Mouse (Mus musculus): Measurements from ENCODE around the gene Pla2g12b. TPM values are rescaled to one million over a fixed set of nuclear protein-coding genes. Genes with fewer than 3 reads are reported as not detected.

Pla2g12b gene
- total and polyA plus RNA-seq, 3 experiments, result not detected

- DNase-seq (ENCODE audit: low read depth, low spot score), result no peak
- Histone ChIP-seq H3K4me1 (ENCODE audit: control insufficient read depth in 1 of 2, insufficient read depth in 2 of 2, low read length in 2 of 2) (peaks cover 0 to 2% of the 10 kb centered on the region in 2 experiments; a peak in 1 of 4 replicates), H3K9ac (ENCODE audit: control insufficient read depth, low read depth, low read length, poor library complexity, severe bottlenecking) (no peak overlapping the region), H3K27me3 (ENCODE audit: control insufficient read depth in 1 of 2, insufficient read depth in 2 of 2, low read length in 2 of 2) (no peaks in the 10 kb centered on the region), H3K27ac (ENCODE audit: control insufficient read depth, low read depth, low read length) (no peak overlapping the region), H3K4me3 (ENCODE audit: control insufficient read depth in 1 of 2, insufficient read depth in 1 of 2, low read depth in 2 of 2, low read length in 2 of 2) (no peak overlapping the region), H3K79me2 (ENCODE audit: control insufficient read depth, insufficient read depth, low read length, poor library complexity) (no peaks in the 10 kb centered on the region; the same call in 1 of the 2 replicates), H3K36me3 (ENCODE audit: control insufficient read depth in 1 of 2, insufficient read depth in 2 of 2, low read length in 2 of 2) (peaks cover 0 to 39% of the 10 kb centered on the region in 2 experiments; a peak in 3 of 4 replicates), H3K9me3 (replicated peaks; ENCODE audit: insufficient read depth, low read length) (no peaks in the 10 kb centered on the region)
- TF ChIP-seq SIN3A (IDR thresholded peaks at IDR 0.05; ENCODE audit: low read length) (no peak), CTCF (IDR thresholded peaks at IDR 0.05 in 2 of 3, conservative IDR thresholded peaks at IDR 0.05 in 1 of 3; ENCODE audit: control insufficient read depth in 1 of 3, insufficient read depth in 1 of 3, low read depth in 2 of 3, low read length in 3 of 3, poor library complexity in 1 of 3, severe bottlenecking in 1 of 3) (no peak), POLR2A (IDR thresholded peaks at IDR 0.05; ENCODE audit: control insufficient read depth in 1 of 2, insufficient read depth in 1 of 2, low read depth in 1 of 2, low read length in 2 of 2, poor library complexity in 1 of 2) (no peak), RCOR1 (IDR thresholded peaks at IDR 0.05; ENCODE audit: low read depth, low read length) (no peak), MXI1 (IDR thresholded peaks at IDR 0.05; ENCODE audit: low read depth, low read length) (no peak), MAFK (IDR thresholded peaks at IDR 0.05; ENCODE audit: borderline replicate concordance, low read depth, low read length) (no peak), KAT2A (conservative IDR thresholded peaks at IDR 0.05; ENCODE audit: low read depth, low read length) (no peak), GATA1 (IDR thresholded peaks at IDR 0.05; ENCODE audit: low read depth, low read length) (no peak)
Observed at GRCm38 (mm10) chr10:59355020-59355419, 48.4 kb upstream of the Pla2g12b start.

DNA sequence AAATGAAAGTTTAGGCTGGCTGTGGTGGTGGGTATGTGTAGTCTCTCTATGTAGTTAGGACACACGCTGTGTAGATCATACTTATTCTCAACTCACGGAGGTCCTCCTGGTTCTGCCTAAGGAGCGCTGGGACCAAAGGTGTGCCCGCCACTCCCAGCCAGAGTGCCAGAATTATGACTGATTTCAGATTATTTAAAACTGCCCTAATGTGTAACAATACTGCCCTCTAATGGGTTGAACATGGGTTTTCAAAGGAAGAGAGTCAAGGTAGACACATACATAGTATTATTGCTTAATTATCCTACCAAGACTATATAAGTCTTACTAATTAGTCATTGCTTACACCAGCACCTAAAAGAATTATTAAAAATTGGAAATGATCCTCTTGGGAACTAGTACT is 44.7 kb upstream of the Pla2g12b start:
- Histone ChIP-seq H3K4me3 (ENCODE audit: control insufficient read depth in 1 of 2, insufficient read depth in 1 of 2, low read depth in 2 of 2, low read length in 2 of 2) (no peak overlapping the region), H3K9me3 (replicated peaks; ENCODE audit: insufficient read depth, low read length) (no peaks in the 10 kb centered on the region), H3K79me2 (ENCODE audit: control insufficient read depth, insufficient read depth, low read length, poor library complexity) (no peaks in the 10 kb centered on the region; the same call in 1 of the 2 replicates), H3K36me3 (ENCODE audit: control insufficient read depth in 1 of 2, insufficient read depth in 2 of 2, low read length in 2 of 2) (peaks cover 0 to 28% of the 10 kb centered on the region in 2 experiments; a peak in 2 of 4 replicates), H3K9ac (ENCODE audit: control insufficient read depth, low read depth, low read length, poor library complexity, severe bottlenecking) (no peak overlapping the region), H3K27me3 (ENCODE audit: control insufficient read depth in 1 of 2, insufficient read depth in 2 of 2, low read length in 2 of 2) (no peaks in the 10 kb centered on the region), H3K27ac (ENCODE audit: control insufficient read depth, low read depth, low read length) (no peak overlapping the region), H3K4me1 (ENCODE audit: control insufficient read depth in 1 of 2, insufficient read depth in 2 of 2, low read length in 2 of 2) (no peaks in the 10 kb centered on the region)
- TF ChIP-seq EP300 (IDR thresholded peaks at IDR 0.05; ENCODE audit: low read depth in 1 of 2, low read length in 2 of 2) (no peak), CTCF (IDR thresholded peaks at IDR 0.05 in 2 of 3, conservative IDR thresholded peaks at IDR 0.05 in 1 of 3; ENCODE audit: control insufficient read depth in 1 of 3, insufficient read depth in 1 of 3, low read depth in 2 of 3, low read length in 3 of 3, poor library complexity in 1 of 3, severe bottlenecking in 1 of 3) (peak in 1 of 3 experiments; percentile 78; a peak in 2 of 6 replicates), SMC3 (IDR thresholded peaks at IDR 0.05; ENCODE audit: low read depth, low read length) (peak; percentile 67), MYB (IDR thresholded peaks at IDR 0.05; ENCODE audit: low read depth, low read length) (no peak), RAD21 (IDR thresholded peaks at IDR 0.05; ENCODE audit: low read depth, low read length) (peak; percentile 69), TCF12 (IDR thresholded peaks at IDR 0.05; ENCODE audit: low read depth, low read length) (no peak)
- no peak for DNase-seq (ENCODE audit: low read depth, low spot score)

DNA sequence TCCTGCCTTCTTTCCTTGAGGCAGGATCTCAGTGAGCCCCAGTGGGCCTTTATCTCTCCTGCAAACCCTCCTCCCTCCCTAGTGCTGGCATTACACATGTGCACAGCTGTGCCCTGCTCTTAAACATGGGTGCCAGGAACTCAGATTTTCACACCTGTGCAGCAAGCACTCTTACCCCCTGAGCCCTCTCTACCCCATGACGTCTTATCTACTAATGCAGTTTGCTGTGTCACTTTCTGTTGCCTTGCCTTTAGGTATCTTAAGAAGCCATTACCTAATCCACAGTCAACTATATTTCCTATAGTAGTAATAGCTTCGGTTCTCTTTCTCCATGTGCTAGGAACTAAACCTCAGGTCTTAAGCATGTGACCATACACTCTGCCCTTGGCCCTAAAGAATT is 40.3 kb upstream of the Pla2g12b start:
- no peak overlapping the region for H3K27ac ChIP-seq (ENCODE audit: control insufficient read depth, low read depth, low read length)
- no peaks in the 10 kb centered on the region for H3K79me2 ChIP-seq (ENCODE audit: control insufficient read depth, insufficient read depth, low read length, poor library complexity)
- no peak for DNase-seq (ENCODE audit: low read depth, low spot score)

More for the DNA sequence above, 40.3 kb upstream of the Pla2g12b start:
- TF ChIP-seq EP300 (IDR thresholded peaks at IDR 0.05; ENCODE audit: low read depth in 1 of 2, low read length in 2 of 2) (peak in 1 of 2 experiments; percentile 27; a peak in 1 of 4 replicates), CHD1 (IDR thresholded peaks at IDR 0.05; ENCODE audit: low read depth, low read length) (no peak), MAZ (IDR thresholded peaks at IDR 0.05; ENCODE audit: low read depth, low read length) (no peak), MAX (IDR thresholded peaks at IDR 0.05; ENCODE audit: low read length) (no peak), POLR2AphosphoS2 (IDR thresholded peaks at IDR 0.05; ENCODE audit: low read length) (no peak)
- H3K27me3 ChIP-seq (ENCODE audit: control insufficient read depth in 1 of 2, insufficient read depth in 2 of 2, low read length in 2 of 2), result no peaks in the 10 kb centered on the region
- no peaks in the 10 kb centered on the region for H3K9me3 ChIP-seq (replicated peaks; ENCODE audit: insufficient read depth, low read length)
- no peak overlapping the region for H3K4me3 ChIP-seq (ENCODE audit: control insufficient read depth in 1 of 2, insufficient read depth in 1 of 2, low read depth in 2 of 2, low read length in 2 of 2)
- H3K36me3 ChIP-seq (ENCODE audit: control insufficient read depth in 1 of 2, insufficient read depth in 2 of 2, low read length in 2 of 2), result peaks cover 0 to 24% of the 10 kb centered on the region in 2 experiments; a peak in 2 of 4 replicates
- H3K9ac ChIP-seq (ENCODE audit: control insufficient read depth, low read depth, low read length, poor library complexity, severe bottlenecking), result no peak overlapping the region
- H3K4me1 ChIP-seq (ENCODE audit: control insufficient read depth in 1 of 2, insufficient read depth in 2 of 2, low read length in 2 of 2), result no peaks in the 10 kb centered on the region
